Mouse (Mus musculus) MN1 (cell line): ENCODE results near the gene Cemip.
"Not testable (repeated sequence)": the region's sequence is repeated elsewhere in the genome, so short reads cannot be mapped to it uniquely, and the experiment has no call there.

Source experiments
- DNase-seq: peaks from one replicate; pipeline ENCODE4 v3.0.0-alpha.2; 2016; ENCODE audit warnings: low spot score

Cemip gene

DNA sequence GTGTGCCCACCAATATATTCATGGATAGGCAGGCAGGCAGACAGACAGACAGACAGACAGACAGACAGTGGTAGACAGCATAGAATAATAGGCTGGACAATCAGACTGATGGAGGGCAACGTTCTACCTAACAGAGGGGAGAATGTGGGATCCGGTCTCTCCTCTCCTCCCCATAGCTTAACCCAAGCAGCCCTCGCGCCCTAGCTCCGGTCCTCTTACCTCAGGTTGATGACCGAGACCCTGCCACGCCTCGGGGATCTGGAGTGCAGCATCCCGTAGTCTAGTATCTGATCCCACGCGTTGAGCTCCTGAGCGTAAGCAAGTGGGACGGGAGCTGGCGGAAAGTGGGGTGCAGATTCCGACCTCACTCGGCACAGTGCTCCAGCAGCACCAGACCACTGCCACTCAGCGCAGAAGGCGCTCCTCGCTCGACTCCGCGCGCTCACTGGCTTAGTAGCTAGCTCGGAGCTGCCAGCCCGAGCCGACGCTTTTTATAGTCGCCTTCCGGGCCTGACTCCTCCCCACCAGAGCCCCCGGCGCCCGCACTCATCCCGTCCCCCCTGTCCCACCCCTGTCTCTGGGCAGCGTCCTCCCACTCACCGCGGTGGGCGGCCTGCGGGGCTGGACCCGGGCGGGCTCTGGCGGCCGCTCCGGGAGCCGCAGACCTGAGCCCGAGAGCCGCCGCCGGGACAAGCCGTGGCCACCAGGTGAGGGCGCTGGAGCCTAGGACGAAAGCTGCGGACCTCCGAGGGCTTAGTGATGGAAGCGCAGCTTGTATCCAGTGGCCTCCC, at the start of gene Cemip:
Cemip (minus strand) TSS at position 464 of the 791 bp plus-strand sequence.
- peak; percentile 30 for DNase-seq

DNA sequence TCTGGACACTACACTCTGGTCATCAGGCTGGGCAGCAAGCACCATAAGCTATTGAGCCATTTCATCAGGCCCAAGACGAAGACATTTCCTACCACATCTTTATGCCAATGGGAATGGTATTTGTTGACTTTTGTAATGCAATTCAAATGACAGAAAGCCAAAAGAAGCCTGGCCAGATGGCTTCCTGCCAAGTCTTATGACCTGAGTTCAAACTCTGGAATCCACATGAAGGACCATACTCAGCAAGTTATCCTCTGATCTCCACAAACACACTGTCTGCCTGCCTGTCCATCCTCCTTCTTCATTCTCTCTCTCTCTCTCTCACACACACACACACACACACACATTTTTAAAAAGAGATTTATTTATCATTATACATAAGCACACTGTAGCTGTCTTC, 46.4 kb upstream of the Cemip start:
- DNase-seq: no peak

DNA sequence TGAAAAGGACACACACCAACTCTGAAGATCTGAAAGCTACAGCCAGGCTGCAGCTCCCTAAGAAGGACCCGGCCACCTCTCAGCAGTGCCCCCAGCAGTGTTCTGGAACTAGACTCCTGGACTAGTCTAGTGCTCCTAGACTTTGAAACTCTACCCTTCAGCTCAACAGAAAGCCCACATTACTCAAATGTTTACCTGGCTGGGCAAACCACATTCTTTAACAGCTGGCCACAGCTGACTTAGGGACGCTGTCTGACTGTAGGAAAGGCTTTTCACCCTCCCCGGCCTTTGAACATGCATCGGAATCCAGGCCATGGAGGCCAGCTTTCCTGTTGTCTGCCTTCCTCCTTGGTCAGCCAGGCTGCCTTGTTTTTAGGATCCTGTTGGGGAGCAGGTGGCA, 45.4 kb upstream of the Cemip start:
- no peak for DNase-seq

DNA sequence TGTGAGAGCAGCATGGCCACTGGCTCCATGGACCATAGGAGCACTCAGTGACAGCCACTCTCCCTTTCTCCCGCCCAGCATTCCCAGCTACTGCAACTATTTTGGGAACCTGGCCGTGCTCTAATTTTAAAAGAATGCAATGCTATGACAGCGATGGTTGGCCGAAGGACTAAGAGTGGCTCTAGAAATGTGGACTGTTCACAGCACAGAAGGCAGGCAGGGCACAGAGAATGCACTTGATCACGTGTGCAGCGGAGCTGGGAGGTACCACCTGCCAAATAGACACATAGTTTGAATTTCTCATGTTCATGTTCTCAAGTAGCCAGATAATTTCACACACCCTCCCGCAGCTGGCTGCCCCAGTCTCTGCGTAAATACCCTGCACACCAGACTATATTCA, 42.4 kb upstream of the Cemip start:
- no peak for DNase-seq

DNA sequence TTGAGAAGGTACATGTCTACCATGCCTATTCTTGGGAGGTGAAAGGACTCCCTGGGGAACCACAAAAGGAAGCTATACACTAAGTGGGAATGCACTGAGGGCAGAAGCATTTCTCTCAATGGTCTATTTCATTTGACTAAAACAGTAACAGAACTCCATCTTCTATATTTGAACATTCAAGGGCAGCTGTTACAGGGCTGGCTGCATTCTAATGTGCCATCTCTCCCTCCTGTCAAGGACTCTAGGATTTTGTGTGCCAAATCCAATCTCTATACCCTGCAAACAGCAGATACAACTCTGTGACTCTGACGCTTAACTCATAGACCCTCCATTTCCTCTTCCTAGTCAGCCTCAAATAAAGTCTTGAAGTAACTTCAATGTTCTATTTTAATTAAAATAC, 39.4 kb upstream of the Cemip start:
- DNase-seq: no peak

DNA sequence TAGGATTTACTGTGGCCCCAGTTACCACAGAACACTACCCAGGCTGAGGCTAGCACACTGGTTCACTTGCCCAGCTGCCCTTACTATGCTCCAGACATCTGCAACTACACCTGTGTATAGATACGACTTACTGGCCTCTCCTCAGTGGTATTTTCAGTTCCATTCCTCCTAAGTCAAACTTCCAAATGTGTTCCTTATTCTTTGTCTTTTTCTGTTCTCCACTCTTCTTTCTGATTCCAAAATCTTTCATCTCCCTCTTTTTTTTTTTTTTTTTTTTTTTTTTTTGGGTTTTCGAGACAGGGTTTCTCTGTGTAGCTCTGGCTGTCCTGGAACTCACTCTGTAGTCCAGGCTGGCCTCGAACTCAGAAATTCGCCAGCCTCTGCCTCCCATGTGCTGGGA, 37.3 kb upstream of the Cemip start:
- not testable (repeated sequence) for DNase-seq

DNA sequence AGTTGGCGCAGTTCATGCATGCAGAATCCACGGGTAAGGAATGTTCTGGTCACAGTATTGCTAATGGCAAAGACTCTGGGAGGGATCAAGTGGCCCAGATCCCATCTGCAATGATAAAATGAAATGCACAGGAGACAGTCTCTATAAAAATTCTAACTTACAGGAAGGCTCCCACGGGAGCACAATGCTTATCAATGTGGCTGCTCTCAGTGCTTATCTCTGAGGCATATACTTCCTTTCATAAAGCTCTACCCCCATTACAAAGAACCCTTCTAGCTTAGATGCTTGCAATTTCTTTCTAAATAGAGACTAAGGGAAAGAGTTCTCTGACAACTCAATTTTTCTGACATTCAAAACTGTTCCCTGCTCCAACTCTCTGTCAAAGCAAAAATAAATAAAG, 35.5 kb upstream of the Cemip start:
- no peak for DNase-seq

DNA sequence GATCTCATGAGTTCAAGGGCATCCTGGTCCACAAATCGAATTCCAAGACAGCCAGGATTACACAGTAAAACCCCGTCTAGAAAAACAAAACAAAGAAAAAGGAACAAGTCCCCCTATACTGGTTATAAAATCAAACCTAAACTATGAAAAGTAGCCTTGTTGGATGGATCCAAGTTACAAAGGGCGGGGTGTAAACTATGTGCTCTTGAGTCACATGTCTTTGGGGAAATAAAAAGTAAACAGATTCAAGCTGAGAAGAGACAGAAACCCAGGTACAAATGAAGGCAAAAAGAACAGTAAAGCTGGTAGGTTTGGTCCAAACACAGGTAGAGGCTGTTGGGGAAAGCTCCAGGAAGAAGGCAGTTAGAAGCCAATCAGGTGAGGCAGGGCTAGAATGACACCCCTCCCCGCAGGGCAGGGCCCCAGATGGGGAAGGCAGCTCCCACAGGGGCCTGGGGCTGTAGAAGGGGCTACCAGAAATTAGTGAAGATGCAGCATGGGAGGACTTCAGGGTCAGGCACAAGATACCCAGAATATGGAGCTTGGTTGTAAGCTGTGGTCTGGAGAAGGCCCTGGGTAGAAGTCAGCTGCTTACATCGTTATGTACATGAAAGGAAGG, 33.9 kb upstream of the Cemip start:
- no peak for DNase-seq

DNA sequence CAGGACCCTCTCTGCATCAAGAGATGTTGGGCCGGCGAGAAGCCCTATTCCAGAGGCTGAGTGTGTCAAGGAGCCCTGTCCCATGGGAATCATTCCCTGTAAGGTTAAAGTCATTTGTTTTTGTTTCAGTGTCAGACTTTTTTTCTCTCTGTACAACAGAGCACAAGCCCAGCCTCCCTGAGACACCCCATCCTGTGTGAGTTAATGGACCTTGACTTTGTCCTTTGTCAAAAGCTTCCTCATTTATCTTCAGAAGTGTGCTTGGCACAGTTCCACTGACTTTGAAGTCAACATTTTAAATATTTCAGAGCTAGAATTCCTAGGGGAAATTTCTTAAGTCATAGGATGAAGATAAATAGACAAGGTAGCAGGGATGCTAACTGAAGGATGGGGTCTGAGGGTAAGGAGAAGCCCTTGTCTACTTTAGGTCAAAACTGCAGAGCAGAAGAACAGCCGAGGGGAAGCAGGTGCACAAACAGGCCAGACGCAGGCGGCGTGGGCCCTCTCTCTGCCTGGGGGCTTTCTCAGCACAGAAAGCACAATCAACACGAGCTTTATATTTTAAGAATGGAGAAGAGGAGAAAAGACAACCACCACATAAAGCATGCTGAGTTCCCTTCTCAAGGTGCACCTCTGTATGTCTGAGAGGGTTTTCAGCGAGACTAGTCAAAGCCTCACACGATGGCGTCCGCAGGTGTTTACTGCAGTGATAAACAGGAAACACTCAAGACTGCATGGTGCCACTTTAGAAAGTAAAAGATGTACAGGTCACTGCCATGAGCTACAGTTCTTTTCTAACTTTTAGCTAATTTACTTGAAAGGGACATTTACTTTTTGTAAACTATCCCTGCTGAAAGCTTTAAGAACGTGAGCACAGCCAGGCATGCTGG, 33.2 kb upstream of the Cemip start:
- DNase-seq: no peak

DNA sequence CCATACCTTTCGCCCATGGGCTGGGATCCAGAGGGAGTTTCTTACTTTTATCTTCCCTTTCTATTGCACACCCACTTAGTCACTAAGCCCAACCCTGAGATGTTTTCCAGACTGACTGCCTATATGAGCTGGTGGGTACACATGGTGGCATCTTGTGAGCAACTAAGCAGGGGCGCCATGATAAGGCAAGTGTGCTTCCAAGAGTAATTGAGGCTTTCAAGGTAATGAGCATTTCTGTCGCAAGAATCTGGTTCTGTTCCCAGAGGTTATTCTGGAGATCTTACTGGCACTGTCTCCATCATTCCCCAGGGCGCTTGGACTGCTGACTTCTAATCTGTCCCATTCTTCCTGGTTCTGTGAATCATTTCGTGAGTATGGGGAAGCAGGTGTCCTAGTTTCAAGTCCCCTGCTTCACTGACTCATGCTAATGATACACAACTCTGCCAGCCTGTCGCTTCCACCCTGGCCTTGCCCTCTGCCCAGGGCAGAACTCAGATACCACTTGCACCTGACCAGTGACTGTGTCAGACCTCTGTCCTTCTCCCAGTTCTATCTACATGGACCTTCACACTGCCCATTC, 31.3 kb upstream of the Cemip start:
- no peak for DNase-seq

DNA sequence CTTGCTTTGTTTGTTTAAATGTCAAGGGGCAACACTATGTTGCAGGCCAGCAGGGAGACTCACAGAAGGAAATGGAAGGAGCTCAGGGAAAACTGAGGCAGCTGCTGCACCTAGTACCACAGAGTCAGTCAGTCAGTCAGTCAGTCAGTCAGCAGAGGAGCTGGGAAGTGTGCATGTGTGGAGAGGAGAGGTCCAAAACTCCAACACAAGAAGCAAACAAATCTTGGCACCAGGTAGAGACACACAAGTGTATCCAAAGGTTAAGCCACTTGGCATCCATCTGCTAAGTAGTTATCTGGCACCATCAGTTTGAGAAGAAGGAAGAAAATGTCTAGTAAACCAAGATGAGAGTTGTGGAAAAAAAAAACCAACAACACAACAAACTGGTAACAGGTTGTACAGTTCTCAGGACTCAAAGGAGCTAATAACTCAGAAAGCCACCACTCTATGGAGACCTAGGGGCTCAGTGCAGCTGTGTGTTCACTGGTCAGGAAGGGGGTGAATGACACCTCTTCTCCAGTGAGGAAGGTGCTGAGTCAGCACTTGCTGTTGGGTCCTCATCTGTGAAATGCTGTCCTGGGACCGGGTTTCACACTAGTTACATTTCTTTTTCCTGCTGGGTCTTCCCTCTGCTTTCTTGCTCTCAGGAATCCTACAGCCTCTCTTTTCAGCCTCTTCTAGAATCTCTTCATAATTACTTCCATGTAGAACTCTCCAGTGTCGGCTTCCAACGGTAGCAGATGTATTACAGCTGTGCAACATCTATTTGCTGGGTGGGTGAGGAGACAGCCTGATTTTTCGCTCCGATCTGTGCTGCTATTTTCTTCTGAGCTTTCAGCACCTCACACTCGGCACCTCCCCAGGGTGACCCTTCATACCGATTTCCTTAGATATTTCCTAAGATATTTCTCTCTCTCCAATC, 30.6 kb upstream of the Cemip start:
- DNase-seq: no peak

DNA sequence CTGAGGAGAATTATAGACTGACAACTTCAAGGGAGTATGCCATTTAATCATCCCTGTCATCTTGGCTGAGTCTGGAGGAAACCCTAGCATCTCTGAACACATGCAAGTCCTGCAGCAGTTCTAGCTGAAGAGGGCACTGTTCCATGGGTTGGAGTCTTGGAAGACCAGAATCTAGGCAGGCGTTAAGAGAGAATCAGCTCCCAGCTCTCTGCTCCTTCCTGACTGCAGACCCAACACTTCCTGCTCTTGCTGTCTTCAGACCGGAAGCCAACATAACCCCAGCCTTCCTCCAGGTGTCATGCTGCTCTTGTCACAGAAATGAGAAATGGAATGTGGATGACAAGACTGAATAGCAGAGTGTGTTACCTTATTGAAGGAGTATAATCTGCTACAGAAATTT, 29.1 kb upstream of the Cemip start:
- no peak for DNase-seq

DNA sequence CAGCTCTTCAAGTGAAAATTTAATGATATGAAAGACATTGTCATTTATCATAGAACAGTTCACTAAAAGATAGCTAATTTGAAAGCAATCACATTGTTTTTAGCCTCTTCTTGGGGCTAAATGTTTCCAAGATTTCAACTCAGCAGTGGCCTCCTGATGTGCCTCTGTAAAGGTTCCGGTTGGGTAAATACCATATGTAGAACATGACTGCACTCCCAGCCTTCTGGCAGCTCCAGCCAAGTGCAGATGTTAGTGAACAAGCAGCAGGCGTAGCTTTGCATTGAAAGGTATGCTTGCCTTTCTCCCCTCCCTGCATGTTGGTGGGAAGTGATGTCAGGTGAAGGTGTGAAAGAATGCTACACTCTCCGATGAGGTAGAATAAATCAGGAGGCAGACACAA, 28.5 kb upstream of the Cemip start:
- DNase-seq: no peak

DNA sequence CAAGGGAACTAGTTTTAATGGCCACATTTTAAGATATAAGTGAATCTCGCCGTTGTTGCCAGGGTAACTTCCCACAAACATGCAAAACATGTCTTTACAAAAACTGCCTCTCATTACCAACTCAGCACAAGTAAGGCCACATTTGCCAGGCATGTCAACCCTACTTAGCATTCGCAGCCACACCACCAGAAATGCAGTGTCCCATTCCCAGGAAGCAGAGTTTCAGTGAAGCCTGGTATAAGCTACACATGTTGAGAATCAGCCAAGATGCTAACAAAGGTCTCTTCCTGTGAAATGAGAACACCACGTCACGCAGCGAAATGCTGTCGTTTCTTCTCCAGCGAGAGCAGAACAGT, 26.7 kb upstream of the Cemip start:
- DNase-seq: no peak

DNA sequence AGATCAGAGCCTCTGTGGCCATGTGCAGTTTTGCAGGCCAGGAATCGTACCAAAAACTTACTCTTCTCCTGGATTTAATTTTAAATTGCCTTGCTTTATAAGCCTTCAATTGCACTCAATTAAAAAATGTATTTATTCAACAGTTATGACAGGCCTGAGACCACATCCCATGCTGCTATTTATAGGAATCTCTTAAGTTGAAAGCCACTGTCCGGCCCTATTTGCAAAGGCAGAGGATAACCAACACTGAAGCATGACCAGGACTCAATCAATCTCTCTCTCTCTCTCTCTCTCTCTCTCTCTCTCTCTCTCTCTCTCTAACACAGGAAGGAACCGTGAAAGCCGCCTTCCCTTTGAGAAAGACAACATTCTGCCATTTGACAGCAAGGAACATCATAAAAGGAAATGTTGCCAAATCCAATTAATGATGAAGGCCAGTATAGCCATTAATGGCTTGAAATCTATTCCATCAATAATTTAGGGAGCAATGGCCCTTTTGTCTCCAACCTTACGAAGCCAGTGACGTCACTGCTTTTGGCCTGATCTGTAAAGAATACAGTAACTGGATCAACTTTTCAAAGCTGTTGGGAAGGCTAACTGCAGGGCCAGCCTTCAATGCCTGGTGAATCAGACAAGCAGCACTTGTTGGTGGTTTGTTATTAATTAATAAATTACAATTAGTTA, 26.2 kb upstream of the Cemip start:
- DNase-seq: no peak

DNA sequence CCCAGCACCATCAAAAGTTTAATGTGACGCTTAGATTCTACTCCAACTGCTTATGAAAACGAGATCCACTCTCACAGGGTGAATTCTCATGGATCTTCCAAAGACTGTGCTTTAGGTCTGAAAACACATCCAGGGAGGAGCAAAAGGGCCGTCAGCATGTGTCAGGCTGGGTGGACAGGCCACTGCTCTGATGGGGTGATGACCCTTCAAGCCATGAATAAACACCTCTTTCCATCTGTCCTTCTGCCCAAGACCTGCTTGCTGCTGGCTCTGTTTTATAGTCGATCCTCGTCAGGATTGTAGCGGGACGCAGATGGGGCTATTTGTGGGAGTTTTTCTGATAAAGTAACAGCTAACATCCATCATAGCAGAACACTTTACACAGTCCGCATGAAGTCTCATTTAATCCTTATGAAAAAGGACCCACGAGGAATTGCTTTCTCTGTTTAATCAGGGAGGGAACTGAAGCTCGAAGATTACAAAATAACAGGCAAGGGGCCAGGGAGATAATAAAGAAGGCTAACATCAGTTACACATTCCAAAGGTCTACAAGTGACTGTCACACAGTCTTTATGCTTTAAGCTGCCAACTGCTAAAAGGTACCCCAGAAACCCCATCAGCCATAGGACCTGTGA, 25.5 kb upstream of the Cemip start:
- no peak for DNase-seq

DNA sequence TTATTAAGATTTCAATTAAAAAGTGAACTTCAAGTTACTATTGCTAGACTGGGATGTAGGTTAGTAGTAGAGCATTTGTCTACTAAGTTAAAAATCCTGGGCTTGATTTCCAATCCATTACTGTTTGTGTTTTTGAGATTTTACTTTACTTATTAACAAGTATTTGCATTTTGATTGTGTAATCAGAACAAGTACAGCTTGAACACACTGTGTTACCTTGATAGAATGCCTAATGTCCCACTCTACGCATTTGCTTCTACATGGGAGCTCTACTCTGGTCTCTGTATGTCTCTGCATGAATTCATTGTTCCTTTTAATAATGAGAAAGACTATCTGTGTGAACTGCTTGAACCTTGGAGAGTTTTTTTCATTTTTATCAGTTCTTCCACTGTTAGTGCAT, 20.6 kb upstream of the Cemip start:
- DNase-seq: no peak

DNA sequence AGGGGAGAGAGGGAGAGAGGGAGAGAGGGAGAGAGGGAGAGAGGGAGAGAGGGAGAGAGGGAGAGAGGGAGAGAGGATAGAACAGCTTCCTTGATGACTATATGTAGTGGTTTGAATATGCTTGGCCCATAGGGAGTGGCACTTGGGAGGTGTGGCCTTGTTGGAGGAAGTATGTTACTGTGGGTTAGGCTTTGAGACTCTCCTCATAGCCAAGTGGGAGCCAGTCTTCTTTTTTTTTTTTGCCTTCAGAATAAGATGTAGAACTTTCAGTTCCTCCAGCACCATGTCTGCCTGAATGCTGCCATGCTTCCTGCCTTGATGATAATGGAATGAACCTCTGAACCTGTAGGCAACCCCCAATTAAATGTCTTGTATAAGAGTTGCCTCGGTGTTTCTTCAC, 16.3 kb upstream of the Cemip start:
- DNase-seq: no peak

DNA sequence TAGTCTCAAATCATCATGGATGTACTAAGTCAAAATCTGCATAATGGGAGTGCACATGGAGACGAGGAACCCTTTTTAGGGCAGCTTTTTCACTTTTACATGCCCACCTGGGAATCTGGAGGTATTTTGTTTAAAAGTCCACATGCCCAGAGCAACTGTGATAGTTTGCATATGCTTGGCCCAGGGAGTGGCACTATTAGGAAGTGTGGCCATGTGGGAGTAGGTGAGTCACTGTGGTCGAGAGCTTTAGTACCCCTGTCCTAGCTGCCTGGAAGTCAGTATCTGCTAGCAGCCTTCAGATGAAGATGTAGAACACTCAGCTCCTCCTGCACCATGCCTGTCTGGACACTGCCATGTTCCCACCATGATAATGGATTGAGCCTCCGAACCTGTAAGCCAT, 14.4 kb upstream of the Cemip start:
- no peak for DNase-seq

DNA sequence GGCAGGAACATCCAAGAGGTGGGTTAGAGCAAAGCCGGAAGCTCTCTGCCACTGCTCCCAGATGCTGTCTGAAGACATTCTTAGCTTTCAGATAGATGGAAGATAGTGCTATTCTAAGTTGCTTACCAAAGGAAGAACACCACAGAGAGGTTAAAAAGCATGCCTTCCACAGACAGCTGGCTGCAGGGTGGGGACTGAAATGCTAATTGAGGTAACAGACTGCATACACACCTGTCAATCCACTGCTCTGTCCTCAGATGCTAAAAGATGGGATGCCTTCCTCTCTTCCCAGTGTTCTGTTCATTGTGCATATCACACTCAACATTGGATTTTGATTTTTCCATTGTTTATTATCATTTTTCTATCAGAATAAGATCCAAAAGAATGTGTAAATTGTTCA, 11.8 kb upstream of the Cemip start:
- no peak for DNase-seq

DNA sequence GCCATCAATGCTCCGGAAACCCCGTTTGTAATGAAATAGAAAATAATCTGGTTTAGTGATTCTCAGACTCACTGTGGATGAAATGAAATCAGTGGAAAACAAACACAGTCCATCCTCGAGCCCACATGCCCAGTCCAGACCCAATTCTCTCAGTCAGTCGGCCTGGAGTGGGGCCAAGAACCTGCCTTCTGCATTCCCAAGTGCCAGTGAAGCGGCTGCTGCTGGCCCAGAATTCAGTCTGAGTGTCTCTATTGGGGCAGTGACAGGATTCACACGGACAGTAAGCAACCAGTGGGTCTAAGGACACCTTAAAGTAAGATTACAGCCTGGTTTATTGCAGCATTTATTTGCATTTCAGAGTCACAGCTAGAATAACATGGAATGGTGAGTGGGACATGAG, 10.2 kb upstream of the Cemip start:
- peak; percentile 54 for DNase-seq
